In the genomic region with DNA sequence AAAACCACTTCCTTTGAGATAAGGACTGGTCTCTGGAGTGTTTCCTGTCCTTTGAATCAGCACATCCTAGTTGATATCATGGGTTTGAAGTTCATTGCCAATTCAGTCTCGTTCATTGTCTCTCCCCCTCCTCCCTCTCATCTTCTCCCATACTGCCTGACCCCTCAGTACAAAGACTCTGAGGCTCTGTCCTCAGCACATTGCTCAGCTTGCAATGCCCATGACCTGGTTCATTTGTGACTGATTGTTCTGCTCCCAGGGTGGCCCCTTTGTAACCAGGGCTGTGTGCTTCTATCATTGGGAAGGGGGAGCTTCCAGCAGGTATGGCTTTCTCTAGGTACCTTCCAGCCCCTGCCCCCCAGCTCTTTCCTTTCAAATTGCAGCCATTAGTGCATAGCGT, we compare ENCODE assay signal across 27 mouse cellular contexts.
DNase-seq lines count a peak whose midpoint lies in the region; ATAC-seq and TF ChIP-seq lines count a peak whose summit lies in the region.
"Had no signal": no experiment of that assay in that cellular context is flagged by ENCODE, and none has a peak within 500 bp of the region (broad histone marks: within the 10 kb centered on the region; RNA-seq: fewer than 3 reads in every experiment).

No protein-coding gene starts in this region.

- no peak overlapping the region for H3K4me3 ChIP-seq in forebrain, embryonic 13.5 days
- H3K4me3 ChIP-seq in forebrain, embryonic 12.5 days (replicated peaks) = no peak overlapping the region
- no peak overlapping the region for H3K4me3 ChIP-seq in midbrain, embryonic 16.5 days (ENCODE audit: low read depth, low read length)
- no peak overlapping the region for H3K4me3 ChIP-seq in midbrain, embryonic 11.5 days (ENCODE audit: low read depth, low read length)
- H3K4me3 ChIP-seq: embryonic facial prominence, embryonic 13.5 days; embryonic facial prominence, embryonic 15.5 days; erythroblast, embryonic 14.5 days; forebrain, embryonic 10.5 days; forebrain, embryonic 15.5 days had no signal

- peak; percentile 41; the same call in 1 of the 2 replicates for ATAC-seq in forebrain, embryonic 13.5 days
- no peak for ATAC-seq in forebrain, embryonic 12.5 days (ENCODE audit: low FRiP score)
- ATAC-seq in midbrain, embryonic 16.5 days = peak; percentile 59; the same call in 1 of the 2 replicates
- no peak for ATAC-seq in midbrain, embryonic 11.5 days (ENCODE audit: low FRiP score)
- ATAC-seq: activated CD4-positive, CD25-positive, alpha-beta regulatory T cell, adult 4 months; CD4-positive, CD25-positive, alpha-beta regulatory T cell, adult 4 months; forebrain, embryonic 15.5 days; Patski had no signal

- no peak for TF ChIP-seq CTCF in brain, embryonic 14.5 days (IDR thresholded peaks at IDR 0.05; ENCODE audit: borderline replicate concordance, extremely low read depth, insufficient read depth, insufficient read length)

- no peaks in the 10 kb centered on the region for H3K27me3 ChIP-seq in forebrain, embryonic 13.5 days
- H3K27me3 ChIP-seq in forebrain, embryonic 12.5 days = no peaks in the 10 kb centered on the region
- H3K27me3 ChIP-seq in midbrain, embryonic 16.5 days (ENCODE audit: control insufficient read depth, insufficient read depth, low read depth, low read length) = no peaks in the 10 kb centered on the region
- no peaks in the 10 kb centered on the region for H3K27me3 ChIP-seq in midbrain, embryonic 11.5 days (ENCODE audit: control insufficient read depth, insufficient read depth, low read length)
- H3K27me3 ChIP-seq: embryonic facial prominence, embryonic 13.5 days; embryonic facial prominence, embryonic 15.5 days; forebrain, embryonic 15.5 days had no signal

- H3K27ac ChIP-seq in forebrain, embryonic 13.5 days = no peak overlapping the region
- H3K27ac ChIP-seq in forebrain, embryonic 12.5 days = no peak overlapping the region
- no peak overlapping the region for H3K27ac ChIP-seq in midbrain, embryonic 16.5 days (ENCODE audit: low read length)
- no peak overlapping the region for H3K27ac ChIP-seq in midbrain, embryonic 11.5 days (ENCODE audit: low read depth, low read length)
- H3K27ac ChIP-seq: embryonic facial prominence, embryonic 13.5 days; embryonic facial prominence, embryonic 15.5 days; forebrain, embryonic 10.5 days; forebrain, embryonic 15.5 days had no signal

- H3K9me3 ChIP-seq in forebrain, embryonic 13.5 days (replicated peaks) = no peaks in the 10 kb centered on the region
- H3K9me3 ChIP-seq in forebrain, embryonic 12.5 days = no peaks in the 10 kb centered on the region
- no peaks in the 10 kb centered on the region for H3K9me3 ChIP-seq in midbrain, embryonic 16.5 days (replicated peaks; ENCODE audit: control insufficient read depth, low read length, poor library complexity, severe bottlenecking)
- no peaks in the 10 kb centered on the region for H3K9me3 ChIP-seq in midbrain, embryonic 11.5 days (ENCODE audit: control insufficient read depth, low read length)
- H3K9me3 ChIP-seq: embryonic facial prominence, embryonic 13.5 days; embryonic facial prominence, embryonic 15.5 days; forebrain, embryonic 10.5 days; forebrain, embryonic 15.5 days; G1E had no signal

- intact Hi-C loops in heart, postnatal 10 days (cut with DNase I) = no loop called here

- H3K9ac ChIP-seq in forebrain, embryonic 13.5 days = no peak overlapping the region
- H3K9ac ChIP-seq in forebrain, embryonic 12.5 days = no peak overlapping the region
- H3K9ac ChIP-seq in midbrain, embryonic 16.5 days (ENCODE audit: low read depth, low read length) = no peak overlapping the region
- H3K9ac ChIP-seq in midbrain, embryonic 11.5 days (ENCODE audit: low read length) = no peak overlapping the region
- H3K9ac ChIP-seq: embryonic facial prominence, embryonic 13.5 days; embryonic facial prominence, embryonic 15.5 days; forebrain, embryonic 15.5 days had no signal

- TF ChIP-seq POLR2A in brain, embryonic 14.5 days (IDR thresholded peaks at IDR 0.05; ENCODE audit: borderline replicate concordance, extremely low read depth, insufficient read depth, insufficient read length, poor library complexity, severe bottlenecking) = no peak

- H3K4me1 ChIP-seq in forebrain, embryonic 13.5 days = peaks cover 6% of the 10 kb centered on the region; the same call in 1 of the 2 replicates
- H3K4me1 ChIP-seq in forebrain, embryonic 12.5 days = 0 out of 2 replicates have a peak, but pooled peaks cover 3% of the 10 kb centered on the region
- no peaks in the 10 kb centered on the region for H3K4me1 ChIP-seq in midbrain, embryonic 16.5 days (ENCODE audit: control insufficient read depth, insufficient read depth, low read length)
- no peaks in the 10 kb centered on the region for H3K4me1 ChIP-seq in midbrain, embryonic 11.5 days (ENCODE audit: control insufficient read depth, insufficient read depth, low read length)
- H3K4me1 ChIP-seq: embryonic facial prominence, embryonic 13.5 days; embryonic facial prominence, embryonic 15.5 days; forebrain, embryonic 10.5 days had no signal

- no peak overlapping the region for H3K4me2 ChIP-seq in forebrain, embryonic 13.5 days
- no peak overlapping the region for H3K4me2 ChIP-seq in forebrain, embryonic 12.5 days
- no peak overlapping the region for H3K4me2 ChIP-seq in midbrain, embryonic 16.5 days (ENCODE audit: low read length)
- no peak overlapping the region for H3K4me2 ChIP-seq in midbrain, embryonic 11.5 days
- H3K4me2 ChIP-seq: embryonic facial prominence, embryonic 13.5 days; embryonic facial prominence, embryonic 15.5 days; forebrain, embryonic 15.5 days had no signal

- WGBS in forebrain, embryonic 13.5 days = 51% methylated on average over 2 of the region's 2 CpGs
- WGBS in forebrain, embryonic 12.5 days = 70% methylated on average over 2 of the region's 2 CpGs
- WGBS in midbrain, embryonic 16.5 days = 47% methylated on average over 2 of the region's 2 CpGs
- WGBS in midbrain, embryonic 11.5 days = 61% methylated on average over 2 of the region's 2 CpGs

- DNase-seq in heart, adult 11 months = peak; percentile 71
- DNase-seq in heart, postnatal 10 days = no peak
- DNase-seq in midbrain, embryonic 11.5 days (ENCODE audit: low spot score, missing footprints) = no peak
- DNase-seq in brain, embryonic 14.5 days (ENCODE audit: low read depth) = peak; percentile 51
- DNase-seq: adrenal gland, adult 8-10 months; adrenal gland, postnatal 14 days; adrenal gland, postnatal 36 days; B cell, adult 2 months; cerebellum, adult 11 months; cerebellum, adult 18-20 months; cerebellum, adult 8-10 months; cerebellum, adult 9-11 months; cerebellum, postnatal 14 days; cerebellum, postnatal 36 days; embryo, embryonic 11 days had no signal

- H3K36me3 ChIP-seq in forebrain, embryonic 13.5 days (ENCODE audit: poor library complexity, severe bottlenecking) = no peaks in the 10 kb centered on the region
- no peaks in the 10 kb centered on the region for H3K36me3 ChIP-seq in forebrain, embryonic 12.5 days (replicated peaks)
- no peaks in the 10 kb centered on the region for H3K36me3 ChIP-seq in midbrain, embryonic 16.5 days (ENCODE audit: control insufficient read depth, insufficient read depth, low read length)
- H3K36me3 ChIP-seq in midbrain, embryonic 11.5 days (ENCODE audit: control insufficient read depth, insufficient read depth, low read length) = no peaks in the 10 kb centered on the region
- H3K36me3 ChIP-seq: embryonic facial prominence, embryonic 13.5 days; embryonic facial prominence, embryonic 15.5 days; forebrain, embryonic 10.5 days; forebrain, embryonic 15.5 days; G1E had no signal

Comparison
In these comparisons a context has a peak if more than half of its experiments do, and no peak if none do; other contexts are left out.
1. ATAC-seq: peak in forebrain, embryonic 13.5 days (single experiment) and midbrain, embryonic 16.5 days (single experiment); none in forebrain, embryonic 12.5 days (single experiment) and midbrain, embryonic 11.5 days (single experiment).
2. DNase-seq: peak in heart, adult 11 months (single experiment) and brain, embryonic 14.5 days (single experiment); none in heart, postnatal 10 days (0 of 2) and midbrain, embryonic 11.5 days (single experiment).